Mouse (Mus musculus): ENCODE results near the gene Sec24b.

Gene Sec24b

GRCm38 (mm10) chr3:129970529-129971515, 90.5 kb downstream of the Sec24b start:
- no peak for DNase-seq

- peak in 1 of 2 experiments; percentile 9 for DNase-seq
Measured at GRCm38 (mm10) chr3:129969432-129970395, 91.6 kb downstream of the Sec24b start, which contains the start of gene Mcub. TSS of gene Mcub (minus strand) at chr3:129970206.

- DNase-seq, result no peak
Measured at GRCm38 (mm10) chr3:129969031-129969430, 92.3 kb downstream of the Sec24b start.

- DNase-seq, result no peak
Measured at GRCm38 (mm10) chr3:129967874-129968273, 93.5 kb downstream of the Sec24b start.

- DNase-seq, result no peak
Measured at GRCm38 (mm10) chr3:129964681-129965080, 96.7 kb downstream of the Sec24b start.

- no peak for DNase-seq
Measured at GRCm38 (mm10) chr3:129962533-129962932, 98.8 kb downstream of the Sec24b start.

GRCm38 (mm10) chr3:129953296-129953695, 108.1 kb downstream of the Sec24b start:
- no peak for DNase-seq

GRCm38 (mm10) chr3:129949158-129949773, 112.1 kb downstream of the Sec24b start:
- DNase-seq, result no peak

- no peak for DNase-seq
Measured at GRCm38 (mm10) chr3:129948359-129948758, 113.0 kb downstream of the Sec24b start.

GRCm38 (mm10) chr3:129946217-129946914, 115.0 kb downstream of the Sec24b start:
- DNase-seq, result no peak

- DNase-seq, result no peak
Measured at GRCm38 (mm10) chr3:129943813-129944212, 117.5 kb downstream of the Sec24b start.

GRCm38 (mm10) chr3:129941291-129941690, 120.1 kb downstream of the Sec24b start:
- no peak for DNase-seq

- DNase-seq, result no peak
Measured at GRCm38 (mm10) chr3:129940780-129941179, 120.6 kb downstream of the Sec24b start.

- no peak for DNase-seq
Measured at GRCm38 (mm10) chr3:129939058-129939457, 122.3 kb downstream of the Sec24b start.

- no peak for DNase-seq
Measured at GRCm38 (mm10) chr3:129937848-129938247, 123.5 kb downstream of the Sec24b start.

GRCm38 (mm10) chr3:129936561-129936960, 124.8 kb downstream of the Sec24b start:
- DNase-seq, result no peak
